Mouse (Mus musculus) limb, embryonic 14.5 days (tissue): ENCODE measurements around the gene Rnf187. TPM values are rescaled to one million over a fixed set of nuclear protein-coding genes. Genes with fewer than 3 reads are reported as not detected.
"Not testable (repeated sequence)": the region's sequence is repeated elsewhere in the genome, so short reads cannot be mapped to it uniquely, and the experiment has no call there.

ENCODE experiments used
- ATAC-seq: fragments of 200-750 bp; cut with Nextera tagmentation; 2 replicates; pipeline ENCODE4 v1.8.0; 2017; ENCODE audit warnings: low read depth, moderate number of reproducible peaks, moderate TSS enrichment; ENCODE audit not compliant: low FRiP score
- DNase-seq: peaks from one replicate; pipeline ENCODE4 v3.0.0-alpha.2; 2015; ENCODE audit warnings: low spot score
- H3K27ac ChIP-seq: fragments of 300-500 bp; sonication (generic); replicated peaks from 2 replicates; pipeline ENCODE4 v1.5.1; 2014; ENCODE audit warnings: low read depth, mild to moderate bottlenecking, low read length, moderate library complexity, mixed read lengths
- H3K27me3 ChIP-seq: fragments of 300-500 bp; sonication (generic); 2 replicates; pipeline ENCODE4 v1.6.1; 2014; ENCODE audit warnings: low read length, mixed read lengths; ENCODE audit not compliant: control insufficient read depth, insufficient read depth
- H3K36me3 ChIP-seq: fragments of 300-500 bp; sonication (generic); 2 replicates; pipeline ENCODE4 v1.6.1; 2014; ENCODE audit warnings: mild to moderate bottlenecking, low read length, moderate library complexity, mixed read lengths; ENCODE audit not compliant: control insufficient read depth, insufficient read depth
- H3K4me1 ChIP-seq: fragments of 300-500 bp; sonication (generic); 2 replicates; pipeline ENCODE4 v1.6.1; 2014; ENCODE audit warnings: antibody characterized with exemption, low read length, mixed read lengths; ENCODE audit not compliant: control insufficient read depth, insufficient read depth
- H3K4me2 ChIP-seq: fragments of 300-500 bp; sonication (generic); replicated peaks from 2 replicates; pipeline ENCODE4 v1.6.1; 2014; ENCODE audit warnings: low read depth, mild to moderate bottlenecking, low read length, moderate library complexity; ENCODE audit not compliant: severe bottlenecking
- H3K4me3 ChIP-seq: fragments of 300-500 bp; sonication (generic); replicated peaks from 2 replicates; pipeline ENCODE4 v1.5.1; 2014; ENCODE audit warnings: low read length
- H3K9ac ChIP-seq: fragments of 300-500 bp; sonication (generic); 2 replicates; pipeline ENCODE4 v1.6.1; 2014; ENCODE audit warnings: mild to moderate bottlenecking, low read depth, low read length, moderate library complexity; ENCODE audit not compliant: severe bottlenecking
- H3K9me3 ChIP-seq: fragments of 300-500 bp; sonication (generic); 2 replicates; pipeline ENCODE4 v1.6.1; 2016; ENCODE audit warnings: low read length; ENCODE audit not compliant: control insufficient read depth
- POLR2A ChIP-seq: fragments of 200-500 bp; IDR thresholded peaks from 2 replicates; pipeline ENCODE4 v1.8.0; 2012; ENCODE audit warnings: inconsistent platforms, mild to moderate bottlenecking, moderate library complexity, borderline replicate concordance; ENCODE audit not compliant: insufficient read depth, insufficient read length; ENCODE audit errors: extremely low read depth
- WGBS: fragments of 180-500 bp; shearing (Covaris S2); extraction: QIAGEN DNeasy Blood & Tissue Kit; methylation state at CpG from one replicate; pipeline ENCODE4 v1.1.7; 2014; 5-methylcytosine and 5-hydroxymethylcytosine counted together
- polyA plus RNA-seq, 2 experiments: library from polyadenylated mRNA; depleted of rRNA in 1 of 2; stranded (reverse) in 1 of 2; unstranded in 1 of 2; fragments of >200 nt; fragmentation: Nextera tagmentation in 1 of 2; extraction: Ambion mirVana in 1 of 2; gene quantifications; 2 replicates each; pipeline versions ENCODE4 v1.2.1 to v1.2.3; 2012 to 2014

Rnf187 gene
- polyA plus RNA-seq, 2 experiments: 248 to 284 TPM

DNA sequence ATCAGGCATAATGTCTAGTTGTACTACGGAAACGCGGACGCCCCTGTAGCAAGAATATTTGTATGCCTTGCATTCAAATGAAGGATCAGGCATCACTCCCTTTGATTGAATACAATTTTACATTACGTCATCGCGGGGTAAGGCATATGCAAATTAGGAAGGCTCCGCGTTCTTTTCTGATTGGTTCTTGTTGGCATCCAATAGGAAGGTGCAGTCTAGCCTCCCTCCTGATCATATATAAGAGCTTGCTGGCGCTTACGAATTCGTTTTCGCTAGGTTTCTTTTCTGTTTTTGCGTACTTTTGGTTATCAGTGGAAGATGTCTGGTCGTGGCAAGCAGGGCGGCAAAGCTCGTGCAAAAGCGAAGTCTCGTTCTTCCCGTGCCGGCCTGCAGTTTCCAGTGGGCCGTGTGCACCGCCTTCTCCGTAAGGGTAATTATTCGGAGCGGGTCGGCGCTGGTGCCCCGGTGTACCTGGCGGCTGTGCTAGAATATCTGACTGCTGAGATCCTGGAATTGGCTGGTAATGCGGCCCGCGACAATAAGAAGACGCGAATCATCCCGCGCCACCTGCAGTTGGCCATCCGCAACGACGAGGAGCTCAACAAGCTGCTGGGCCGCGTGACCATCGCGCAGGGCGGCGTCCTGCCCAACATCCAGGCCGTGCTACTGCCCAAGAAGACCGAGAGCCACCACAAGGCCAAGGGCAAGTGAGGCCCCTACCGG lies 15.9 kb upstream of the Rnf187 start, which contains the start of the genes Hist3h2a and Trim17:
Hist3h2a (plus strand) TSS at position 266 of the 723 bp plus-strand sequence.
Trim17 (plus strand) TSS at position 266 of the 723 bp plus-strand sequence.
- peak within 1 kb of the TSS; percentile 86 for H3K4me2 ChIP-seq
- ATAC-seq: peak; percentile 94
- WGBS: under 1% methylated on average over 48 of the region's 49 CpGs
- H3K4me3 ChIP-seq: peak within 1 kb of the TSS; percentile 68
- H3K27me3 ChIP-seq: no peaks in the 10 kb centered on the region
- peak within 1 kb of the TSS; percentile 86 for H3K9ac ChIP-seq
- peak; percentile 100 for DNase-seq
- H3K27ac ChIP-seq: peak within 1 kb of the TSS; percentile 96
- H3K36me3 ChIP-seq: peaks cover 9% of the 10 kb centered on the region
- H3K4me1 ChIP-seq: peaks cover 21% of the 10 kb centered on the region; the same call in 1 of the 2 replicates
- TF ChIP-seq POLR2A: peak; percentile 90; the same call in 1 of the 2 replicates
- H3K9me3 ChIP-seq: no peaks in the 10 kb centered on the region

GRCm38 (mm10) chr11:58954170-58954419 lies 15.4 kb upstream of the Rnf187 start:
- DNase-seq, H3K27me3 ChIP-seq, ATAC-seq, H3K9me3 ChIP-seq, H3K36me3 ChIP-seq: not testable (repeated sequence)
- WGBS: 2% methylated on average over 12 of the region's 17 CpGs
- peak overlapping the region; percentile 68 for H3K4me3 ChIP-seq
- peak overlapping the region; percentile 81 for H3K27ac ChIP-seq
- peak overlapping the region; percentile 86 for H3K4me2 ChIP-seq
- H3K4me1 ChIP-seq: peaks cover 21% of the 10 kb centered on the region; the same call in 1 of the 2 replicates
- peak overlapping the region; percentile 64 for H3K9ac ChIP-seq

DNA sequence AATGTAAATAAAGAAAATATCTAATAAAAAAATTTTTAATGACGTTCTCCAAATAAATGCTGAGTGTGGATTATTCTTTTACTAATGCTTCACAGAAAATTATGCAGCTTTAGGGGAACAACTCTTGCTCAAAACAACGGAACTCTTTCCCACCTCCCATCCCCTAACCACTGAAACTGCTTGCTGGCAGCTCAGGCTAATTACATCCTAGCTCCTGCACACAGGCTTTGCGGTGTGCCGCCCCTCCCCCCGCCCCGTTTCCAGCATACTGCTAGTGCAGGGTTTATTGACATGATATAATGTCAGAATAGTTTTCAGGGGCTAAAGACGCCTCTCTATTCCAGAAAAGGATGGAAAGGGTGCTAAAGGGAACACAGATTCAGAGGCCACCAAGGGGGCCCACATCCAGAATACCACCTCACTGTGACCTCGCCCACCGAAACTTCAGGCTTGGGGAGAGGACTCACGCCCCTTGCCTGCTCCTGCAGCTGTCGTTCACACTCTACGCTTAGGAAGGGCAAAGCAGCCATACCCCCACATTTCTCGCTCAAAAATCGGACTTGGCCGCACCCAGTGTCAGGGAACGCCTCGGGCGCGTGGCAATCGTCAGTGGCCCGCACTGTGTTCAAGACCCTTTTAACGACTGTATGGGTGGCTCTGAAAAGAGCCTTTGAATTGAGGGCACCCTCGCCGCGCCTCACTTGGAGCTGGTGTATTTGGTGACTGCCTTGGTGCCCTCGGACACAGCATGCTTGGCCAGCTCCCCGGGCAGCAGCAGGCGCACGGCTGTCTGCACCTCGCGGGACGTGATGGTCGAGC lies 14.8 kb upstream of the Rnf187 start:
- Histone ChIP-seq H3K36me3 (peaks cover 9% of the 10 kb centered on the region), H3K9me3 (no peaks in the 10 kb centered on the region), H3K27me3 (no peaks in the 10 kb centered on the region), H3K4me2 (peak overlapping the region; percentile 86), H3K4me1 (peaks cover 21% of the 10 kb centered on the region; the same call in 1 of the 2 replicates), H3K27ac (peak overlapping the region; percentile 81), H3K9ac (peak overlapping the region; percentile 64), H3K4me3 (peak overlapping the region; percentile 68)
- WGBS: 2% methylated on average over 29 of the region's 33 CpGs
- TF ChIP-seq POLR2A: no peak
- peak; percentile 4; the same call in 1 of the 2 replicates for ATAC-seq
- DNase-seq: peak; percentile 40

- DNase-seq (no peak), ATAC-seq (no peak)
- Histone ChIP-seq H3K27ac (no peak overlapping the region), H3K4me2 (no peak overlapping the region), H3K36me3 (no peaks in the 10 kb centered on the region), H3K27me3 (peaks cover 7% of the 10 kb centered on the region; the same call in 1 of the 2 replicates), H3K4me1 (0 out of 2 replicates have a peak, but pooled peaks cover 9% of the 10 kb centered on the region), H3K4me3 (no peak overlapping the region), H3K9ac (no peak overlapping the region), H3K9me3 (no peaks in the 10 kb centered on the region)
- WGBS: 73% methylated on average over 5 of the region's 5 CpGs
- TF ChIP-seq POLR2A: no peak
Measured at GRCm38 (mm10) chr11:58951210-58951609, 12.5 kb upstream of the Rnf187 start.
